Mouse (Mus musculus) spleen, adult 2 months (tissue): Measurements from ENCODE around the gene G0s2. TPM values are rescaled to one million over a fixed set of nuclear protein-coding genes. Genes with fewer than 3 reads are reported as not detected.
A peak's percentile ranks its signal among the peaks of the same experiment; 100 is the strongest.
"Not testable (repeated sequence)": the region's sequence is repeated elsewhere in the genome, so short reads cannot be mapped to it uniquely, and the experiment has no call there.

ENCODE experiments used
- DNase-seq, 2 experiments: peaks; one replicate each; pipeline versions ENCODE4 v3.0.0 to v3.0.0-alpha.2; 2012 to 2021; ENCODE audit warnings: low spot score in 2 of 2, low read depth in 1 of 2
- H3K27ac ChIP-seq: fragments of 200-500 bp; 2 replicates; pipeline ENCODE4 v1.5.1; 2012; ENCODE audit warnings: low read length, inconsistent platforms; ENCODE audit not compliant: insufficient read depth
- H3K27me3 ChIP-seq: fragments of 200-500 bp; 2 replicates; pipeline ENCODE4 v1.6.1; 2012; ENCODE audit warnings: mild to moderate bottlenecking, moderate library complexity, low read length, inconsistent platforms; ENCODE audit not compliant: control insufficient read depth, insufficient read depth
- H3K36me3 ChIP-seq: fragments of 200-500 bp; 2 replicates; pipeline ENCODE4 v1.6.1; 2012; ENCODE audit warnings: mild to moderate bottlenecking, low read length, inconsistent platforms; ENCODE audit not compliant: control insufficient read depth, insufficient read depth
- H3K4me1 ChIP-seq: fragments of 200-500 bp; 2 replicates; pipeline ENCODE4 v1.6.1; 2011; ENCODE audit warnings: inconsistent platforms; ENCODE audit not compliant: control insufficient read depth, insufficient read depth, insufficient read length
- H3K4me3 ChIP-seq: fragments of 200-500 bp; 2 replicates; pipeline ENCODE4 v1.5.1; 2011; ENCODE audit warnings: mild to moderate bottlenecking, inconsistent platforms; ENCODE audit not compliant: insufficient read depth, insufficient read length; ENCODE audit errors: extremely low read depth
- CTCF ChIP-seq: fragments of 200-500 bp; IDR thresholded peaks from 2 replicates; pipeline ENCODE4 v1.5.1; 2011; ENCODE audit warnings: mild to moderate bottlenecking, inconsistent platforms; ENCODE audit not compliant: insufficient read depth, insufficient read length, insufficient replicate concordance; ENCODE audit errors: extremely low read depth
- POLR2A ChIP-seq: fragments of 200-500 bp; IDR thresholded peaks from 2 replicates; pipeline ENCODE4 v1.6.1; 2011; ENCODE audit warnings: low read depth, low read length, inconsistent platforms
- WGBS: fragments of 180-500 bp; shearing (Covaris S2); methylation state at CpG from one replicate; pipeline ENCODE4 v1.1.7; 2018; 5-methylcytosine and 5-hydroxymethylcytosine counted together
- polyA plus RNA-seq: library from polyadenylated mRNA; depleted of rRNA; stranded (reverse); fragments of >200 nt; gene quantifications from 2 replicates; pipeline ENCODE4 v1.2.3, GENCODE M21; 2012

The G0s2 gene
- polyA plus RNA-seq, 1 experiment: 60.8 TPM

GRCm38 (mm10) chr1:193287578-193287977, 14.6 kb upstream of the G0s2 start:
- no peaks in the 10 kb centered on the region for H3K36me3 ChIP-seq
- no peaks in the 10 kb centered on the region for H3K27me3 ChIP-seq
- WGBS: 85% methylated on average over 2 of the region's 2 CpGs
- no peak overlapping the region for H3K4me3 ChIP-seq
- no peak for DNase-seq
- TF ChIP-seq POLR2A: no peak
- TF ChIP-seq CTCF: no peak
- no peaks in the 10 kb centered on the region for H3K4me1 ChIP-seq
- no peak overlapping the region for H3K27ac ChIP-seq

GRCm38 (mm10) chr1:193285766-193286325, 12.8 kb upstream of the G0s2 start:
- H3K27ac ChIP-seq: peak overlapping the region; percentile 47; the same call in 1 of the 2 replicates
- DNase-seq, H3K4me1 ChIP-seq, H3K27me3 ChIP-seq, H3K36me3 ChIP-seq, H3K4me3 ChIP-seq: not testable (repeated sequence)
- WGBS: 31% methylated on average over 3 of the region's 3 CpGs

- H3K4me1 ChIP-seq: no peaks in the 10 kb centered on the region; the same call in 1 of the 2 replicates
- DNase-seq: no peak
- H3K27ac ChIP-seq: no peak overlapping the region
- H3K4me3 ChIP-seq: no peak overlapping the region
- no peak for TF ChIP-seq POLR2A
- H3K36me3 ChIP-seq: no peaks in the 10 kb centered on the region
- no peaks in the 10 kb centered on the region for H3K27me3 ChIP-seq
- WGBS: 90% methylated on average over 7 of the region's 7 CpGs
Measured at GRCm38 (mm10) chr1:193284228-193284779, 11.3 kb upstream of the G0s2 start.

GRCm38 (mm10) chr1:193281344-193281743, 8.3 kb upstream of the G0s2 start:
- H3K27ac ChIP-seq: no peak overlapping the region
- no peak for DNase-seq
- no peak for TF ChIP-seq CTCF
- TF ChIP-seq POLR2A: no peak
- no peaks in the 10 kb centered on the region for H3K27me3 ChIP-seq
- H3K4me1 ChIP-seq: no peaks in the 10 kb centered on the region; the same call in 1 of the 2 replicates
- 92% methylated on average over 2 of the region's 2 CpGs for WGBS
- no peaks in the 10 kb centered on the region for H3K36me3 ChIP-seq
- H3K4me3 ChIP-seq: no peak overlapping the region

GRCm38 (mm10) chr1:193279492-193279891, 6.5 kb upstream of the G0s2 start:
- Histone ChIP-seq H3K27me3 (no peaks in the 10 kb centered on the region), H3K27ac (no peak overlapping the region), H3K4me3 (no peak overlapping the region), H3K36me3 (no peaks in the 10 kb centered on the region), H3K4me1 (no peaks in the 10 kb centered on the region; the same call in 1 of the 2 replicates)
- WGBS: 43% methylated on average over 4 of the region's 4 CpGs
- DNase-seq: no peak
- TF ChIP-seq CTCF: no peak
- no peak for TF ChIP-seq POLR2A

GRCm38 (mm10) chr1:193278414-193279045, 5.5 kb upstream of the G0s2 start:
- 82% methylated on average over 6 of the region's 6 CpGs for WGBS
- DNase-seq: no peak
- TF ChIP-seq CTCF: no peak
- TF ChIP-seq POLR2A: no peak
- Histone ChIP-seq H3K27ac (no peak overlapping the region), H3K4me3 (no peak overlapping the region), H3K4me1 (no peaks in the 10 kb centered on the region; the same call in 1 of the 2 replicates), H3K36me3 (no peaks in the 10 kb centered on the region), H3K27me3 (no peaks in the 10 kb centered on the region)

GRCm38 (mm10) chr1:193274407-193275071, 1.5 kb upstream of the G0s2 start:
- Histone ChIP-seq H3K4me3 (no peak overlapping the region), H3K4me1 (peaks cover 4% of the 10 kb centered on the region; the same call in 1 of the 2 replicates), H3K27ac (no peak overlapping the region), H3K36me3 (no peaks in the 10 kb centered on the region), H3K27me3 (no peaks in the 10 kb centered on the region)
- 78% methylated on average over 8 of the region's 8 CpGs for WGBS
- DNase-seq: no peak
- TF ChIP-seq CTCF (no peak), POLR2A (no peak)
